ENCODE assay signal across 10 mouse cellular contexts in the genomic region with DNA sequence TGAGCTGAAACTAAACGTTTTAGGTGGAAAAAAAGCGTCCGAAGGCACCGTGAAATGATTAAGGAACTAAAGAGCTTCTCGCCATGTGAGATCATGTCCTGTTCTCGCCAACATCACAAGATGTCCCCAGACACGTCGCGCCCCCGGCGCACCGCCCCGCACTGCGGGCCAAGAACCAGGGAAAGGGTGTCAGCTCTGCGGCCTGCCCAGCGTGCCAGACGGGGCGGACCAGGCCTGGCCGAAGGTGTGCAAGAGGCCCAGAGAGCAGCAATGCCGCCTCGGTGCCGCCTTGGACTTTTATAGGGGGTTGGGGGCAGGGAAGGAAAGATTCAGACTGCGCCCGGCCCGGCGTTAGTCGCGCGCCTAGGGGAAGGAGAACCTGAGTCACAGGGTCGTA. TPM values are rescaled to one million over a fixed set of nuclear protein-coding genes. Genes with fewer than 3 reads are reported as not detected.
DNase-seq lines count a peak whose midpoint lies in the region; ATAC-seq and TF ChIP-seq lines count a peak whose summit lies in the region.
"Had no signal": no experiment of that assay in that cellular context is flagged by ENCODE, and none has a peak within 500 bp of the region (broad histone marks: within the 10 kb centered on the region; RNA-seq: fewer than 3 reads in every experiment).

No protein-coding gene starts in this region.

- H3K4me2 ChIP-seq in forebrain, postnatal 0 days (ENCODE audit: low read depth): no peak overlapping the region
- H3K4me2 ChIP-seq in liver, postnatal 0 days (ENCODE audit: low read depth, low read length): no peak overlapping the region
- no peak overlapping the region for H3K4me2 ChIP-seq in liver, embryonic 11.5 days

- TF ChIP-seq EP300 in liver, postnatal 0 days (IDR thresholded peaks at IDR 0.05; ENCODE audit: low read depth): no peak

- peak overlapping the region; percentile 30 for H3K4me3 ChIP-seq in forebrain, embryonic 10.5 days
- H3K4me3 ChIP-seq in forebrain, postnatal 0 days (ENCODE audit: low read depth, low read length): no peak overlapping the region
- H3K4me3 ChIP-seq in liver, postnatal 0 days (ENCODE audit: low read depth, low read length): peak overlapping the region; percentile 20
- no peak overlapping the region for H3K4me3 ChIP-seq in liver, embryonic 11.5 days (ENCODE audit: low read depth, low read length)
- H3K4me3 ChIP-seq in layer of hippocampus, adult 2 months: no peak overlapping the region
- H3K4me3 ChIP-seq: erythroblast, embryonic 14.5 days had no signal

- H3K27me3 ChIP-seq in forebrain, embryonic 10.5 days (ENCODE audit: poor library complexity, severe bottlenecking): peaks cover 100% of the 10 kb centered on the region
- peaks cover 74% of the 10 kb centered on the region for H3K27me3 ChIP-seq in forebrain, postnatal 0 days (ENCODE audit: insufficient read depth, low read length)
- peaks cover 97% of the 10 kb centered on the region for H3K27me3 ChIP-seq in liver, postnatal 0 days (ENCODE audit: insufficient read depth, low read length)
- peaks cover 99% of the 10 kb centered on the region for H3K27me3 ChIP-seq in liver, embryonic 11.5 days (replicated peaks; ENCODE audit: control insufficient read depth, insufficient read depth, low read length)

- no peak for TF ChIP-seq CTCF in forebrain, postnatal 0 days (IDR thresholded peaks at IDR 0.05; ENCODE audit: low read depth)
- no peak for TF ChIP-seq CTCF in liver, postnatal 0 days (IDR thresholded peaks at IDR 0.05; ENCODE audit: low read depth)
- no peak for TF ChIP-seq CTCF in layer of hippocampus, adult 2 months (conservative IDR thresholded peaks at IDR 0.05)

- DNase-seq in forebrain, embryonic 10.5 days (ENCODE audit: extremely low spot score, low spot score): peak; percentile 53
- no peak for DNase-seq in forebrain, postnatal 0 days
- peak; percentile 27 for DNase-seq in liver, postnatal 0 days
- no peak for DNase-seq in liver, embryonic 11.5 days (ENCODE audit: low spot score)
- peak; percentile 57 for DNase-seq in spleen, adult 12 weeks (ENCODE audit: low spot score)
- DNase-seq in layer of hippocampus, adult 2 months (ENCODE audit: low spot score in 2 of 2): no peak
- no peak for DNase-seq in right cerebral cortex, postnatal 10 days (ENCODE audit: low spot score in 2 of 2)

- H3K27ac ChIP-seq in forebrain, embryonic 10.5 days: no peak overlapping the region
- H3K27ac ChIP-seq in forebrain, postnatal 0 days (ENCODE audit: low read depth, low read length): no peak overlapping the region
- H3K27ac ChIP-seq in liver, postnatal 0 days (ENCODE audit: low read depth): peak overlapping the region; percentile 16; the same call in 1 of the 2 replicates
- no peak overlapping the region for H3K27ac ChIP-seq in liver, embryonic 11.5 days (ENCODE audit: low read depth, low read length)
- H3K27ac ChIP-seq in layer of hippocampus, adult 2 months: no peak overlapping the region

- WGBS in forebrain, embryonic 10.5 days: under 1% methylated on average over 30 of the region's 30 CpGs
- WGBS in forebrain, postnatal 0 days: 2% methylated on average over 30 of the region's 30 CpGs
- WGBS in liver, postnatal 0 days (ENCODE audit: insufficient replicate concordance): under 1% methylated on average over 30 of the region's 30 CpGs
- 3% methylated on average over 30 of the region's 30 CpGs for WGBS in liver, embryonic 11.5 days

- H3K36me3 ChIP-seq in forebrain, embryonic 10.5 days (replicated peaks): no peaks in the 10 kb centered on the region
- H3K36me3 ChIP-seq in forebrain, postnatal 0 days (ENCODE audit: insufficient read depth): no peaks in the 10 kb centered on the region
- no peaks in the 10 kb centered on the region for H3K36me3 ChIP-seq in liver, postnatal 0 days (replicated peaks; ENCODE audit: insufficient read depth, low read length)
- no peaks in the 10 kb centered on the region for H3K36me3 ChIP-seq in liver, embryonic 11.5 days (ENCODE audit: control insufficient read depth, insufficient read depth, low read length)

- H3K4me1 ChIP-seq in forebrain, embryonic 10.5 days: peaks cover 39% of the 10 kb centered on the region
- H3K4me1 ChIP-seq in forebrain, postnatal 0 days (ENCODE audit: insufficient read depth): no peaks in the 10 kb centered on the region
- 0 out of 2 replicates have a peak, but pooled peaks cover 4% of the 10 kb centered on the region for H3K4me1 ChIP-seq in liver, postnatal 0 days (ENCODE audit: insufficient read depth)
- H3K4me1 ChIP-seq in liver, embryonic 11.5 days (replicated peaks; ENCODE audit: control insufficient read depth, insufficient read depth, low read length): 0 out of 2 replicates have a peak, but pooled peaks cover 3% of the 10 kb centered on the region

- H3K9ac ChIP-seq in forebrain, postnatal 0 days: no peak overlapping the region
- H3K9ac ChIP-seq in liver, postnatal 0 days (replicated peaks): no peak overlapping the region; the same call in 1 of the 2 replicates
- no peak overlapping the region for H3K9ac ChIP-seq in liver, embryonic 11.5 days (ENCODE audit: low read depth, low read length)

- H3K9me3 ChIP-seq in forebrain, embryonic 10.5 days: no peaks in the 10 kb centered on the region
- no peaks in the 10 kb centered on the region for H3K9me3 ChIP-seq in forebrain, postnatal 0 days (ENCODE audit: low read length)
- no peaks in the 10 kb centered on the region for H3K9me3 ChIP-seq in liver, postnatal 0 days (ENCODE audit: low read length)
- H3K9me3 ChIP-seq in liver, embryonic 11.5 days (ENCODE audit: control insufficient read depth, low read length): no peaks in the 10 kb centered on the region

- no peak for ATAC-seq in forebrain, postnatal 0 days
- ATAC-seq in liver, postnatal 0 days: no peak
- no peak for ATAC-seq in liver, embryonic 11.5 days (replicated peaks; ENCODE audit: low FRiP score)
- 0 out of 2 replicates have a peak, but pooled peaks have one; percentile 17 for ATAC-seq in granulocyte monocyte progenitor cell, adult 5-6 weeks (replicated peaks; ENCODE audit: poor library complexity, severe bottlenecking)

RNA-seq across cellular contexts. Expression of a gene that starts 0.4 kb away (rescaled TPM):
- 0.26 and 0.71 TPM in 2 replicates for polyA plus RNA-seq in forebrain, embryonic 10.5 days (2016; fragmentation: Nextera tagmentation; extraction: Ambion mirVana)
- 0.14 and 1.5 TPM in 2 replicates for total RNA-seq in forebrain, postnatal 0 days (2014; rRNA removed)
- 0.01 TPM in 1 of 2 replicates, not detected in the other for polyA plus RNA-seq in forebrain, postnatal 0 days (2015; fragmentation: Nextera tagmentation; extraction: Ambion mirVana)
- polyA plus RNA-seq in liver, postnatal 0 days (2015; fragmentation: Nextera tagmentation; extraction: Ambion mirVana): 0.75 and 0.99 TPM in 2 replicates
- not detected in 2 replicates for polyA plus RNA-seq in liver, embryonic 11.5 days (2014; fragmentation: Nextera tagmentation; extraction: Ambion mirVana)
- not detected in 2 replicates for total RNA-seq in granulocyte monocyte progenitor cell, adult 5-6 weeks (2014; fragmentation: Nextera tagmentation)
- total RNA-seq in granulocyte monocyte progenitor cell, adult 5-6 weeks (2017): not detected in 2 replicates
- total RNA-seq in layer of hippocampus, adult 2 months (2021): under 1 TPM; 0.10 to 0.38 TPM
- polyA plus RNA-seq: C2C12 had no signal

RNA-seq across cellular contexts. Expression of a gene that starts 45.0 kb away (rescaled TPM):
- polyA plus RNA-seq in forebrain, embryonic 10.5 days (2016; fragmentation: Nextera tagmentation; extraction: Ambion mirVana): 21.9 and 24.7 TPM in 2 replicates
- 23.6 and 24.1 TPM in 2 replicates for total RNA-seq in forebrain, postnatal 0 days (2014; rRNA removed)
- polyA plus RNA-seq in forebrain, postnatal 0 days (2015; fragmentation: Nextera tagmentation; extraction: Ambion mirVana): 18.1 and 27.5 TPM in 2 replicates
- polyA plus RNA-seq in liver, postnatal 0 days (2015; fragmentation: Nextera tagmentation; extraction: Ambion mirVana): 19.6 and 19.8 TPM in 2 replicates
- 27.3 and 28.5 TPM in 2 replicates for polyA plus RNA-seq in liver, embryonic 11.5 days (2014; fragmentation: Nextera tagmentation; extraction: Ambion mirVana)
- total RNA-seq in granulocyte monocyte progenitor cell, adult 5-6 weeks (2014; fragmentation: Nextera tagmentation): 42.2 and 52.4 TPM in 2 replicates
- total RNA-seq in granulocyte monocyte progenitor cell, adult 5-6 weeks (2017): 64.3 and 97.0 TPM in 2 replicates
- total RNA-seq in layer of hippocampus, adult 2 months (2021): 10 to 100 TPM; 72.4 to 80.1 TPM

Comparison
In these comparisons a context has a peak if more than half of its experiments do, and no peak if none do; other contexts are left out.
1. DNase-seq: peak in forebrain, embryonic 10.5 days (single experiment), liver, postnatal 0 days (single experiment) and spleen, adult 12 weeks (single experiment); none in forebrain, postnatal 0 days (single experiment), liver, embryonic 11.5 days (single experiment), layer of hippocampus, adult 2 months (0 of 2) and right cerebral cortex, postnatal 10 days (0 of 2).
2. H3K4me3 ChIP-seq: peak in forebrain, embryonic 10.5 days (single experiment) and liver, postnatal 0 days (single experiment); none in forebrain, postnatal 0 days (single experiment), liver, embryonic 11.5 days (single experiment) and layer of hippocampus, adult 2 months (single experiment).